Mouse (Mus musculus) mouse embryonic stem cell (cell line): Measurements from ENCODE around the gene E2f8.

Experiments
- in situ Hi-C, 2 experiments: fragments of 300-500 bp; cut with MboI; formaldehyde crosslinking; loops; 1 replicate in 1 of 2; 3 replicates in 1 of 2; pipeline ENCODE4 v1.14.3; 2019 to 2020; ENCODE audit warnings: low sequenced_read_pairs in 2 of 2, low pct_unique_long_range_greater_than_20kb in 1 of 2, mixed read lengths in 1 of 2; ENCODE audit not compliant: unreplicated experiment in 1 of 2

The E2f8 gene

DNA sequence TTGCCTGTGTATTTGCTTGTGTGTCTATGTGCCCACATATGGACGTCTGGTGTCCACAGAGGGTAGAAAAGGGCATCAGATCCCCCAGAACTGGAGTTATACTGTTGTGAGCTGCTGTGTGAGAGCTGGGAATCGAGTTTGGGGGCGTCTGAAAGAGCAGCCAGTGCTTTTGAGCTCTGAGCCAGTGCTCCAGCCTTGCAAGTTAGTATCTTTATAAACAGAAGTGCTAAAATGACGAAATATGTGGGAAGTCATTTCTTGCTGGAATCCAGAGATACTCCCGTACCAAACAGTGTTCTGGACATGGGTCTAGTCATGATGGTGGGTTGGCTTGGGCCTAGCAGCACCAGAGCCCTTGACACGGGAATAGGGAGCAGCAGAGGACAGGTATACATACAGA, 13.4 kb upstream of the E2f8 start:
- in situ Hi-C loops = no loop called here

DNA sequence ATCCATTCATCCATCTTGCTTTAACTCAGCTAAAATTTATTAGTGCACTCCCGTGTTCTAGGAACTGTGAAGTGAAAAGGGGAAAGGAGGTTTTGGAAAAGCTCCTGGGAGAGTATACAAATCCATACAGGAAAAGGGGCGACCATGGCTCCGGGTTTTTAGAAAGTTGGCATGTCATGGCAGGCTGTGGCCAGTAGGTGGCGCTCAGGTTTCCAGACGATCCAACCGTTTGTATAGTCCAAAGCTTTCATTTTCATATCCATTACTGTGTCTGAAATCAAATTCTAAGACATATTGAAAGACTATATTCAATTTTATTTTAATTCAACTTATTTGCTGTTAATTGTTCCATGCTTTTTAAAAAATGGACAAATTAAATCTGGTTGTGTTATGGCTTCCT, 12.8 kb upstream of the E2f8 start:
- in situ Hi-C loops = no loop called here

DNA sequence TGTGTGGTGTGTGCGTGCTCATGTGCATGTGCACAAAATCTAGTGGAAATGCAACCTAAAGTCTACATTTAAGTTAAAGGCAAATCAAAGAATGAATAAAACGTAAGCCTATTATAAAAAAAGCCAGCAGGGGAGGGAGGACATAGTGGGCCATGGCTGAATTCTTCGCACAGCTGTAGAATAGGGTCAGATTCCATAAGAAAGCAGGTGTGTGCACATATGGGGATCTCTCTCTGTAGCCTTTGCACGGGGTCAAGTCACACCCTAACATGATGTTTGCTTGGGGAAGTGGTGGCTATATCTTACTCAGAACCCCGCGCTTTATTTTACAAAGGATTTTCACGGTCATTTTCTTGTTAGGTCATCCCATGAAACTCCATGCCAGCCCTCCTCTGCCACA, 11.7 kb upstream of the E2f8 start:
- in situ Hi-C loops = no loop called here

DNA sequence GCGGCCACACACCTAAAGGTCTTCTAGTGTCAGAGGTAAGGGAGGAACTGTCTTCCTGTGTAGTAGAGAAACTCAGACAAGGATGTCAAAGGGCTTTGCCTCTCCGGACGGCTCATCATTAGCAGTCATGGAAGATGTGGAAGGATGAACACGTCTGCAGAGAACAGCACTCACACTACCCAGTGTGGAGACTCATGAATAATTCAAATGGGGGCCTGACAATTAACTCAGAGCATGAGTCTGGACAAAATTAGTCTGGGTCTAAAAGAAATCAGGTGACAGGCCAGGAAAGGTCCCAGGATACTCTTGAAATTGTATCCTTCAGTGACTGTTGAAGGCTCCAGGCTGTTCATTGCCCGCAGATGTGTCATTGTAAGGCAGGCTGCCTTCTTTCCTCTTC, 9.6 kb upstream of the E2f8 start:
- in situ Hi-C loops = no loop called here

DNA sequence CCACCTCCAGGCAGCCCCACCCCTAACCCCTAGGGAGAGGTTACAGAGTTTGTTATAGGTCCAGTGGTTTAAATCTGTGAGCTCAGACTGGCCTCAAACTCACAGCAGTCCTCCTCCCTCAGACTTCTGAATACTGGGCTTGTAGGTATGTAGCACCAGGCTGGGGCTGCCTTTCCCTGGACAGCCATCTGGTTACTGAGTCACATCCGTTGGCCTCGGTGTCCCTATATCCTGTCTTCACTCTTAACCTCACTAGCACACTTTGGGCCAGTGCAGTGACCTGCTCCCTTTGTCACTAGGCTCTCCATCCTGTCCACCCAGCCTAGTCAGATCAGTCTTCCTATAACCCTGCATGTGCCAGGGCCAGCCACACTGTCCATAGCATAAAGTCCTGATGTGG, 7.4 kb upstream of the E2f8 start:
- in situ Hi-C loops = no loop called here

DNA sequence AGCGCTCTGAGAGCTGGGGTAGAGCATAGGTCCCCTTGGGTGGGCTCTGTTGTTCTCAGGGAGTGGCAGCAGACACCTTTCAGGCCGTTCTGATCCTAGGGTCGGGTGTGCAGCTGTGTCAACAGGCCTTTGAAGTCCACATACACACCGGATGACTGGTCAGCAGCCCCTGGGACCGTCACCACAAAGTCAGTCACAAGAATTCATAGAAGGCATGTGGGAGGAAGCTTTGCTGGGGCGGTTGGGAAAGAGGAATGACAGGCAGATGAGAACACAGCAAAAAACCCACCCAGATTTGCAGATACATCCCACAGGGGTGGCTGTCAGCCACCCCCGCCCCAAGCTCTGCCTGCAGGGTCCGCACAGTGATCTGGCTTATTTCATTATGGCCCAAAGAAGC, 6.6 kb upstream of the E2f8 start:
- in situ Hi-C loops = no loop called here

DNA sequence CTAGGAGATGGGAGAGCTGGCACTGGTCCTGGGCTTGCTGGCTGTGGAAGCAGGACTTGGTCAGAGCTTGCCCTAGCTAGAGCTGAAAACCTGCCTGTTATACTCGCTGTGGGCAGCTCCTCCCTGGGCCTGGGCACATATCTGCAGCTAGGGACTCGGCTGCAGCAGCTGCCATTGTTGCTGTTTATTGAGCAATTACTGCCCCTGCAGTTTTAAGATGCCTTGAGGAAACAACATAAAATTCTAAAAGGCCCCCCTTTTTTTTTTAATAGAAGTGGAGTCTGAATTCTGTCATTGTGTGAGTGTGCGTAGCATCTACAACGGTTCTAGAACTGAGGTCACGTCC, 2.8 kb upstream of the E2f8 start:
- in situ Hi-C loops = no loop called here

DNA sequence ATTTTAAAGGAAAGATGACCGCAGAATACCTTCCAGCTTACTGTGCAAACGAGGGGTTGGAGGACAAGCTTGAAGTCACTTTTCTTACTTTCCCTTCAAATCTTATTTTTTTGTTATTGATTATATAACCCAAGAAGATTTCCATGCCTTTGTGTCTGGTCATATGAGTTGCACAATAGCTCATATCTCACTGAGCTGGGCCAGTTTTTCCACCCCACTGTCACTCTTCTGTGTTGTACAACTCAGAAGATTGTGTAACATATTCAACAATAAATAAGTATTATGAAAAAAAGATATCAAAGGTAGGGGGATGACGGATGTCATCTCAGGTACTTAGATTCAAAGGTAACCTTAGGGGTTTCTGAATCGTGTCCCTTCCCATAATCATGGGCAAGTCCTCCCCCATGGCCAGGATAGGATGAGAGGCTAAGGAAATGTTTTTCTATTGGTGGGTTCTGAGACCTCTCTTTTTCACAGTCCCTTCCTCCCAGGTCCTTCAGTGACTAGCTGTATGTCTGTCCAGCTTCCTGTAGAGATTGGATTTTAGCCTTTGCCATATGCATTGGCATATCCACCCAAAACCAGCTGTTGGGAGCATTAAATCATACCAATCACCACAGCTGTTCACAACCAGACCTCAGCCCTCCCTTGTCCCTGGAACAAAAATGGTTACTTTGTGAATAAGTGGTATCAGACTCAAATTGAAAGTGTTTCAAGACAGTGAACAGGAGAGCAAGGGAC, 2.3 kb upstream of the E2f8 start:
- in situ Hi-C loops = no loop called here

DNA sequence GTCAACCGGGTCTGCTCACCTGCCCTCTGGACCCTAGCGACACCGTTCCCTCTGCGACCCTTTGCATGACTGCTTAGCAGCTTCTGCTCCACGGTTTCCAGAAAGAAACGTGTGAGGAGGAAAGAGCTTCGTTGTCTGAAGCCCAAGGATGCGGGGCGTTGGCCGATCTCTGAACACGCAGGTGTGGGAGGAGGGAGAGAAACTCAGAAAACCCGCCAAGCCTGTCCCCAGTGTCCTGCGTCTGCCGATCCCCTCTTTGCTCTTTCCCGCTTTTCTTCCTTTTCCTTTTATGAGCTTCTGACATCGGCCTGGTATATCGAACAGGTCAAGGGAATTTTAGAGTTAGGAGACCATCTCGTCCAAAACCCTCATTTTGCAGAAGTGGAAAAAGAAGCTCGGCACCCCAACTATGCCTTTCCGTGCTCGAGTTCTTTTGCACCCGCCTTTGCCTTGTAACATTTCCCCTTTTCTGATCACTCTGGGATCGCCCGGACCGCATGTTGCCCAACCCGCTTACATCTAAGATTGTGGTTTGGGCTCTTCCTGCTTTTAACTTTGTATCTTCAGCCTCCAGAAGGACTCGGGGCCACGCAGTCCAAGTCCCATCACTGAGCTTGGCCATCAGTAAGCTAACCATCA, 694 bp upstream of the E2f8 start:
- in situ Hi-C loops = no loop called here

DNA sequence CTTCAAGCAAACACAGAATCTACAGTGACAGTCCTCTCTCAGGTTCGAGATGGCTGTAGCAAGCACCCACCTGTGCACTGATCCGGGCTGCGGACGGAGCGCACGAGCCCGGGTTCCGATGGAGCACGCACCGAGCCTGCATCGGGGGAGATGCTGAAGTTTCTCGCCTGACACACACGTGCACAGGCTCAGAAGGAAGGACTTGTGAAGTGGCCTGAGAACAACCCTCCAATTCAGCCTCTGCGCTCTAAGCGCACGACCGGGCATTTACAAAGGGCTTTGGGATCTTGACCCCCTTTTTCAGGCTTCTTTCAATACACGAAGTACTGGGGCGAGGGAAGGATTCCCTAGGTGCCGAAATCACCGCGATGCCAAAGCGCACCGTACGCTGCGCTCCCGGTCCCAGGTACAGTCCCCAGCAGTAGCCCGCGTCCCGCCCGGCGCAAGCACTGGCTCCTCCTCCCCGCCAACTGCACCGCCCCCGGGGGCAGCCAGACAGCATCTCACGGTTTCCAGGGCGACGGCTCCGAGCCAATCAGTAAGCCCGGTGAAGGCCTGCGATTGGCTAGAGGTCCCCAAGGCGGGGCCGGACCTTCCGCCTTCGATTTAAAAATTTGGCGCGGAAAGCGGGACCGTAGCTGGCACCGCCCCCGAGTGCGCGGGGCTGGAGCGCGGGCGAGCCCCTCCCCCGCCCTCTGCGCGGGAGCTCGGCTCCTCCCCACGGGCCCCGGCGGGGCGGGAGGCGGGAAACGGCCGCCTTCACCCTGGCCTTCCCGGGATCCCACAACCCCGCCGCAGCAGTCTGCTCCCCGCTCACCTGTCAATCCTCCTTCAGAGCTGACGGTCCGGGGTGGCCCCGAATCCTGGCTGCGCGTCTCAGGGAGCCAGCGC, 560 bp downstream of the E2f8 start:
- in situ Hi-C loops = no loop called here

DNA sequence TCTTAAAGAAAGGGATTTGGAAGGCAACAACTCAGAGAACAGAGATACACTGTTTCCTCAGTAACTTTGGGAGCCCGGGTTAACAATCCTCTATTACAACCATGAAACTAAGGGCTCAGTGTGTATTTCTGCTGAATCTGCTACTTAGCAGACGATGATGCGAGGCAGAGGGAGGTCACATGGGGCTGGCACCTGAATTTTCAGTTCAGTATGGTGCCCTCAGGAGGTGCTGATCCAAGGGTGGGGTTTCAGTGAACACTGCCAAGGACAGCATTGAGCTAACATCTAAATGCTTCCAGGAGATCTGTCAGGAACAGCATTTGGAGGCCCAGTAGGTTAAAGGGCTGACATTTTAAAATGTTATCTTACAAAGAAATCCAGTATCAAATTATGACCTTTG, 1.8 kb downstream of the E2f8 start:
- in situ Hi-C loops = loop anchor here in 1 of 2 experiments (5.0 to 10.0 kb wide), 2 partner anchors 85 to 127 kb away; no protein-coding TSS in a partner anchor

DNA sequence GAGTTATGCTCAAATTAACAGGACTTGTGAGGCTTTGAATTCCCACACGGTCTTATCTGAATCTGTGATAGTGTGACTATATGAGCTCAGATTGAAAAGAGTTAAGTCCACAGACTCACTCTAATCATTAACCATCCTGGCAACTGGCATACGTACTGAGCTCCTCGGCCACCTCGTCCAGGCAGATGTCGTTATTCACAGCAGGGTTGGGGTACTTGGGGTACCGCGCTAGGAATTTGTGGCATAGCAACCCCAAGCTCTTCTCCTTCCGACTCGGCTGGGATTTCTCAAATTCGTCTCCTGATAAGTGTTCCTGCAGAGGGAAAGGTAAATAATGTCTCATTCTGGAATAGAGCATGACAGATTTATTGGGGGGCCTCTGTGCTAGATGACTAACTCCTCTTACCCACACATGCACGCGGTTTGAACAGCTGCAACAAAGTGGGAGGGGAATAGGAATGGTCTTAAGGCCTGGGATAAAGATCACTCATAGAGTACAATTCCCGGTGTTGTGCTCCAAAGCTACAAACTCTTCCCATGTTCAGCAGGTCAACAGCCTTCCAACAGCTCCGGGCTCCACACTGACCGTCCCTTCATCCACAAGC, 3.5 kb downstream of the E2f8 start:
- in situ Hi-C loops = loop anchor here in 1 of 2 experiments (5.0 to 10.0 kb wide), 2 partner anchors 83 to 126 kb away; no protein-coding TSS in a partner anchor

DNA sequence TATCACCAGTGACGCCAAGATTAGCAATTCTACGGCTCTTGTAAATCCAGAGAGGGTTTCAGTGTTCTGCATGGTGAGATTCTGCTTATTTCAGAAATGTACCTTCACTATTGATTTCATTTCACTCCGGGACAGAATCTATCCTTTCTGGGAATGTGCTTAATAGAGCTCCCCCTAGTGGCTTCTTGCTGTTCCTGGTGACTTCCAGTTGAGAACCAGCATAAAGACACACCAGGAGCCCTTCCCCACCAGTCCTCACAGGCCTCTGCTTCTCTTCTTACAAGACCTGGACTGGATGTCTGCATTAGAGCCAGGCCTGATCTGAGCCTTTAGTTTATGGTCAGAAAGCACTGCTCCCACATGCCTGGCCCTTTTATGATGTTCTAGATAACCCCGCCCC, 4.9 kb downstream of the E2f8 start:
- in situ Hi-C loops = loop anchor here in 1 of 2 experiments (5.0 to 10.0 kb wide), 2 partner anchors 82 to 124 kb away; no protein-coding TSS in a partner anchor

DNA sequence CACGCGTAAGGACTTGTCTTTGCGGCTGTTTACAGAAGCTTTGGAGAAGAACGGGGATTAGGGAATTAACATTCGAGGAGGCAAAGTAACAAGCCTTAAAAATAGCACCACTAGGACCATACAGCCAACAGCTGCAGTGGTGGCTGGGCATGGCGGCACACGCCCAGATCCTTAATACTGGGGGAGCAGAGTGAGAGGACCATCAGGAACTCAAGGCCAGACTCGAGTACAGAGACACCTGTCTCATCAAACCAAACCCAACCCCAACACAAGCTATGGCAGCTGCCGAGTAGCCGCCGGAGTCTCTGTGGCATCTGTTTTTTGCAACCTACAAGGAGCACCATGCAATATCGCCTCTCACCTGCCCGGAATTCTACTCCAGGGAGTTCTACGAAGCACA, 6.3 kb downstream of the E2f8 start:
- in situ Hi-C loops = loop anchor here in 1 of 2 experiments (5.0 to 10.0 kb wide), 2 partner anchors 80 to 123 kb away; no protein-coding TSS in a partner anchor

DNA sequence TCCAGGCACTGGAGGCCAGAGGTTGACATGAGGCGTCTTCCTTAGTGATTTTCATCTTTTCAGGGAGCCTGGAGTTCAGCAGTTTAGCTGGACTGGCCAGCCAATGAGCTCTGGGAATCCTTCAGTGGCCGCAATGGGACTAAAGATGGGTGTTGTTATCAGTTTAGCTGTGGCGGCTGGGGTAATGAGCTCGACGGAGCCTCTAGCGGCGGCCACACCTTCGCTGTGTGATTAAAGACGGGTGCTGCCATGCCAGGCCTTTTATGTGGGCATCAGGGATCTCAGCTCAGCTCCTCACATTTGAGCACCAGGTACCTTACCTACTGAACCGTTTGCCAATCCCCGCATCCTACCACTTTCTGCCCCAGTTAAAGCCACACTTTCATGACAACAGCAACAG, 10.1 kb downstream of the E2f8 start:
- in situ Hi-C loops = loop anchor here in 1 of 2 experiments (10.0 kb wide), 1 partner anchor 76 kb away; no protein-coding TSS in a partner anchor

DNA sequence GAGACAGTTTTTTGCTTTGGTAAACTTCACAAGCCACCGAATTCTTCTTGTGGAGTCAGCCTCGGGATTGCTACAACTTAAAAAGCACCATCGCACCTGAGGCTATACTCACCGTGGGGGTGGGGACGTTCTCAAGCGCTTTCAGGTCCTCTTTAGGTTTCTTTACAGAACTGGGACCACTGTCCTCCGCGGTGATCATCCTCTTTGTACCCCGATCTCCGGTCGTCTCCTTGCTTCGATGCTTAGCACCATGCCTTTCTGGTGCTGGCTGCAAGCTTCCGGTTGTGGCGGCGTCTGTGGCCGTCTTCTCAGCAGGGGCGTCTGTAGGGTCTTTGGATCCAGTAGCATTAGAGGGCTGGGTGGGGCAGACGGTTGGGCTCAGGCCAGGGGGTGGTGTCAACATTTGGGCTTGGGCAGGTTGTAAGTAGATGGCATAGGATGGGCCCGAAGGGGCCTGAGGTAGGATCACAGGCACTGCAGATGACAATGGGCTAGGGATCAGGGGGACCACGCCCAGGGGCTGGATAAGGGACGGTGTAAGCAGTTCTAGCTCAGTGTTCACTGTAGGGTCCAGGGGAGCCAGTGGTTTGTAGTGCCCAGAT, 10.7 kb downstream of the E2f8 start:
- in situ Hi-C loops = loop anchor here in 1 of 2 experiments (10.0 kb wide), 1 partner anchor 76 kb away; no protein-coding TSS in a partner anchor

DNA sequence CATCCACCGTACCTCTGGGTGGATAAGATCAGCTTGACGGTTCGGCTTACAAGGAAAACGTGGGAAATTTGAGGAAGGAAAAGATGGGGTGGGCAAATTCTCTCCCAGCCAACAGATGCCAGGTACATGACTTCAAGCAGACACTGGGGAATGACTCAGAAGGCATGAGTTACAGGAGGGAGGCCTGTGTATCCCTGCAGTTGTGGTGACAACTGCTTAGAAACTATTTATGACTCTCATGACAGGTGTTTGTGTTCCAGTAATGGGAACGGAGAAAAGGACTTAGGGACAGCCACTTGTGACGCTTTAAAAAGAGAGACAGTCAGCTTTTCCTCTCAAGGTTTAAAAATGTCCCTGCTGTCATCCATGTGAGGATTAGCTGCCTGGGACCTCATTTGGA, 11.3 kb downstream of the E2f8 start:
- in situ Hi-C loops = loop anchor here in 1 of 2 experiments (10.0 kb wide), 1 partner anchor 75 kb away; no protein-coding TSS in a partner anchor

DNA sequence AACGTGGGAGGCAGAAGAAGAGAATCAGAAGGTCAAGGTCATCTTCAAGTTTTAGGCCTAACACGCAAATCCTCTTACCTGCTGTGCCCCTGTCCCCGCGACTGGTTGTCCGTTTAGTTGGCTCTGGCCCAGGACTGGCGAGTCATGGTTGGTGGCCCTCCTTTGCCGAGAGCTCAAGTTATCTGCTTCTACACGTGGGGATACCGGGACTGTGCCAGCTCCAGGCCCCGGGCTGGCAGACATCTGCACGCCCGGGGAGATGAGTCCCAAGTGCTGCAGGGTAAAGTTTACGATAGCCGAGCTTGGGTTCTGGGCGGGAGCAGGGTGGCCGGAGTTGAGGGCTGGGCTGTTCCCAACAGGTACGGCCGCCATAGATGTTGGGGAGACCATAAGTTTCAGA, 13.8 kb downstream of the E2f8 start:
- in situ Hi-C loops = no loop called here
